ENCODE assay signal across 8 mouse cellular contexts in the genomic region with DNA sequence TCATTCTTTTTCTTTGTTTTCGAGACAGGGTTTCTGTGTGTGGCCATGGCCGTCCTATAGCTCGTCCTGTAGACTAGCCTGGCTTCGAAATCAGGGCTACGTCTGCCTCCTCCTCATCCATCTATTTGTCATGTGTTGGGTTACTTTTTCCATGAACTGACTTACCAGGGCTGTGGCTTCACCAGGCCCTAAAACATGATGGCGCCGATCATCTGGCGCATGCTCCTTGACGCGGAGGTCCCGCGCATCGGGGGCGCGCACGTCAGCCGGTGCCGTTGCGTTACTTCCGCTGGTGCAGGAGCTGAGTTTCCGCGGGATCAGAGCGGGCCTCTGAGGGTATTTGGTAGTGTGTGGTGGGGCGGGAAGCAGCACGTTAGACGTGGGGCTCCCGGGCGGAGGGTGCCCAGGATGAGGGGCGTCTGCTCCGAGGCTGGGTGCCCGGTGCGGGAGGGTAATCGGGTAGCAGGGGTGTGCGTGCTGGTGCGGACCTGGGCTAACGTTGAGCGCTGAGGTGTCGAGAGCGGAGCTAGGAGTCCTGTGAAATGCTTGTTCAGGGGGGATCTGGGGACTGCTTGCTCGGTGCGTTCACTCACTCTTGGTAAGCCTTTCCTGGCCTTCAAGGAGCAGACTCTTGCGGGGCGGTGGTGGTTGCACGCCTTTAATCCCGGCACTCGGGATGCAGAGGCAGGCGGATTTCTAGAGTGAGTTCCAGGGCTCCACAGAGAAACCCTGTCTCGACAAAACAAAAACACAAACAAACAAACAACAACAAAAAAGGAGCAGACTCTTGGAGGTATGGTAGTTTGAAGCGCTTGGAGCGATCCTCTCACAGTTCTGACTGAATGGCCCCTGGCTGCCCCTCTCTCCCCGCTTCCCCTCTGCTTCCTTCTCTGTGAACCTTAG. TPM values are rescaled to one million over a fixed set of nuclear protein-coding genes. Genes with fewer than 3 reads are reported as not detected.
DNase-seq lines count a peak whose midpoint lies in the region; ATAC-seq and TF ChIP-seq lines count a peak whose summit lies in the region.
"Not testable (repeated sequence)": the region's sequence is repeated elsewhere in the genome, so short reads cannot be mapped to it uniquely, and the experiment has no call there.

A gene (minus strand): TSS at position 226 of the 903 bp plus-strand sequence.

- H3K27ac ChIP-seq in hindbrain, embryonic 16.5 days (ENCODE audit: low read depth, low read length): peak within 1 kb of the TSS; percentile 77
- not testable (repeated sequence) for H3K27ac ChIP-seq in lung, embryonic 16.5 days (ENCODE audit: low read length)
- H3K27ac ChIP-seq in neural tube, embryonic 13.5 days (replicated peaks): peak within 1 kb of the TSS; percentile 82

- 5% methylated on average over 28 of the region's 51 CpGs for WGBS in hindbrain, embryonic 16.5 days
- 6% methylated on average over 28 of the region's 51 CpGs for WGBS in lung, embryonic 16.5 days
- 5% methylated on average over 38 of the region's 51 CpGs for WGBS in neural tube, embryonic 13.5 days

- peak; percentile 44 for ATAC-seq in Patski
- peak; percentile 80 for ATAC-seq in common myeloid progenitor, adult 5-6 weeks (replicated peaks; ENCODE audit: low read depth, poor library complexity, severe bottlenecking)
- ATAC-seq in frontal cortex, adult (ENCODE audit: low TSS enrichment): peak; percentile 66
- peak; percentile 60 for ATAC-seq in hindbrain, embryonic 16.5 days
- peak; percentile 73 for ATAC-seq in lung, embryonic 16.5 days (ENCODE audit: low read depth)
- ATAC-seq in neural tube, embryonic 13.5 days (ENCODE audit: low read depth): peak; percentile 36

- not testable (repeated sequence) for H3K36me3 ChIP-seq in hindbrain, embryonic 16.5 days (ENCODE audit: control insufficient read depth, insufficient read depth, low read length); lung, embryonic 16.5 days (ENCODE audit: control insufficient read depth, insufficient read depth, low read length); neural tube, embryonic 13.5 days

- H3K4me3 ChIP-seq in hindbrain, embryonic 16.5 days (ENCODE audit: low read length): peak within 1 kb of the TSS; percentile 40
- H3K4me3 ChIP-seq in lung, embryonic 16.5 days (ENCODE audit: low read length): peak within 1 kb of the TSS; percentile 45
- H3K4me3 ChIP-seq in neural tube, embryonic 13.5 days: peak within 1 kb of the TSS; percentile 41

- in situ Hi-C loops in Patski (cut with MboI; ENCODE audit: low pct_unique_long_range_greater_than_20kb): loop anchor here (5.0 kb wide), 1 partner anchor 77 kb away; no protein-coding TSS in a partner anchor

- not testable (repeated sequence) for H3K4me1 ChIP-seq in hindbrain, embryonic 16.5 days (ENCODE audit: control insufficient read depth, insufficient read depth, low read depth, low read length); lung, embryonic 16.5 days (replicated peaks; ENCODE audit: control insufficient read depth, insufficient read depth, low read length); neural tube, embryonic 13.5 days (replicated peaks)

- H3K27me3 ChIP-seq in Patski; hindbrain, embryonic 16.5 days (replicated peaks; ENCODE audit: control insufficient read depth, insufficient read depth, low read length); lung, embryonic 16.5 days (ENCODE audit: control insufficient read depth, insufficient read depth, low read depth, low read length); neural tube, embryonic 13.5 days: not testable (repeated sequence)

- POLR2A ChIA-PET in Patski (lab: Charles Lee): not testable (repeated sequence)

- CTCF ChIA-PET in Patski (lab: Charles Lee): not testable (repeated sequence)

- TF ChIP-seq CTCF in Patski (IDR thresholded peaks at IDR 0.05): not testable (repeated sequence)

- H3K9ac ChIP-seq in hindbrain, embryonic 16.5 days (ENCODE audit: low read depth, low read length): peak within 1 kb of the TSS; percentile 51
- peak within 1 kb of the TSS; percentile 43; the same call in 1 of the 2 replicates for H3K9ac ChIP-seq in lung, embryonic 16.5 days (ENCODE audit: low read length)
- peak within 1 kb of the TSS; percentile 65 for H3K9ac ChIP-seq in neural tube, embryonic 13.5 days

- not testable (repeated sequence) for H3K9me3 ChIP-seq in hindbrain, embryonic 16.5 days (ENCODE audit: control insufficient read depth, low read length); lung, embryonic 16.5 days (ENCODE audit: control insufficient read depth, low read length); neural tube, embryonic 13.5 days

- DNase-seq in Patski (ENCODE audit: low read depth, low spot score); left cerebral cortex, adult 18-20 months (ENCODE audit: low spot score in 2 of 2): not testable (repeated sequence)
- peak; percentile 52 for DNase-seq in thymus, postnatal 4 days

- peak within 1 kb of the TSS; percentile 50 for H3K4me2 ChIP-seq in hindbrain, embryonic 16.5 days (ENCODE audit: low read length)
- peak within 1 kb of the TSS; percentile 52 for H3K4me2 ChIP-seq in lung, embryonic 16.5 days (ENCODE audit: low read depth, low read length)
- H3K4me2 ChIP-seq in neural tube, embryonic 13.5 days: peak within 1 kb of the TSS; percentile 51

RNA-seq across cellular contexts. Expression of the gene that starts here (rescaled TPM):
- 61.9 TPM for polyA plus RNA-seq in Patski (2021)
- total RNA-seq in common myeloid progenitor, adult 5-6 weeks (2017): 0.82 and 1.3 TPM in 2 replicates
- polyA plus RNA-seq in hindbrain, embryonic 16.5 days (2015; fragmentation: Nextera tagmentation; extraction: Ambion mirVana): 249 and 257 TPM in 2 replicates
- total RNA-seq in left cerebral cortex, adult 18-20 months (2021): 100 to 1,000 TPM; 511 to 528 TPM
- 8.0 and 8.1 TPM in 2 replicates for polyA plus RNA-seq in lung, embryonic 16.5 days (2015; fragmentation: Nextera tagmentation; extraction: Ambion mirVana)
- 234 and 259 TPM in 2 replicates for polyA plus RNA-seq in neural tube, embryonic 13.5 days (2015; fragmentation: Nextera tagmentation; extraction: Ambion mirVana)

Comparison
In these comparisons a context has a peak if more than half of its experiments do, and no peak if none do; other contexts are left out.
1. RNA of the gene that starts here (total RNA-seq): 511 to 528 TPM in left cerebral cortex, adult 18-20 months; 0.82 to 1.3 TPM in common myeloid progenitor, adult 5-6 weeks; every median in the first group is over 100 times any median in the second.
2. Peak in every context shown above with its lines, with median percentiles within 50 percentile points of each other: ATAC-seq, H3K4me2 ChIP-seq, H3K4me3 ChIP-seq and H3K9ac ChIP-seq.